Mouse (Mus musculus) C2C12 (cell line): ENCODE measurements around the gene P4htm.

Experiments used
- CEBPB ChIP-seq: IDR thresholded peaks from one replicate; pipeline ENCODE4 v1.6.1; 2011; ENCODE audit warnings: low read depth, mild to moderate bottlenecking, control low read depth, moderate library complexity
- CTCF ChIP-seq: IDR thresholded peaks from one replicate; pipeline ENCODE4 v1.5.1; 2011; ENCODE audit not compliant: control insufficient read depth, insufficient read depth, insufficient read length
- MYOG ChIP-seq: IDR thresholded peaks from one replicate; pipeline ENCODE4 v1.6.1; 2011; ENCODE audit not compliant: control insufficient read depth, insufficient read length; ENCODE audit errors: extremely low read depth
- USF1 ChIP-seq: IDR thresholded peaks from one replicate; pipeline ENCODE4 v1.6.1; 2011; ENCODE audit warnings: low read depth, mild to moderate bottlenecking, control low read depth, moderate library complexity

DNA sequence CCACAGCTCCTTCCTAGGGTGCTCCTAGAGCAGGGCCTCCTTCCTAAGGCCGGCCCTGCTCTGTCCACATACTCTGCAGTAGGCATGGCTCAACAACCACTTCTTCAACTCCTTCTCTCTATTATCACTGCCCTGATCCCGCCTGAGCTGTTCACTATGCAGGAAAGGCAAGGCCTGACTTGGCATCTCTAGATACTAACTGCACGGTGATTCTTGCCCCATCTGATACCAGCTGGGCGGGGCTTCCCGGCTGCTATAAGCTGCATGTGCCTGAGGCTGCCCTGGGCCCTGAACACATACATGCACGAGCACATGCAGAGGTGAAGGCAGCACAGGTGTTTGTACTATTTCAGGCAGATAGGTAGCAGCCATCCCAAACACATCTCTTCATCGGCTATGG, 33.3 kb downstream of the P4htm start:
- TF ChIP-seq CTCF (no peak), MYOG (no peak), CEBPB (no peak), USF1 (no peak)
